Mouse (Mus musculus): Measurements from ENCODE around the gene Tgoln1.

DNA sequence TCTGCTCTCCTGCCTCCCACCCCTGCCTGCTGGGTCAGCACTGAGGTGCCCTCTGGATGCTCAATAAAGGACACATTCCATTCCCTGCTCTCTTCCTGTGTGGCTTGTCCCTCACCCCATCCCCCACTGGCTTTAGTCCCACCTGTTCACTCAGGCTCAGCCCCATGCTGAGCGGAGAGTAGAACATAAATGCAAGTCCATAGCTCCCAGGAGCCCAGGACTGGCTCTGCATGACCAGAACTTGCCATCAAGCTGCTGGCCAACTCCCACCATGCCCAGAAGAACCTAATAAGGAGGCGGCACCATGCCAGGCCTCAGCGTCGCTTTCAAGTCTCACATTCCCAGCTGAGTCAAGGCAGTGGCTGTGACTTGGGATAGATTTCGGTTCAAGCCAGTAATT is 53.9 kb downstream of the Tgoln1 start:
- TF ChIP-seq POLR2A (IDR thresholded peaks at IDR 0.05; ENCODE audit: control insufficient read depth, low read depth, low read length) = no peak
- no peak for TF ChIP-seq CTCF (IDR thresholded peaks at IDR 0.05; ENCODE audit: control insufficient read depth, insufficient read depth, insufficient replicate concordance, low read depth, low read length)

Measured in testis, adult 2 months (tissue).